Mouse (Mus musculus) left cerebral cortex, postnatal 25 days (tissue): Measurements from ENCODE around the gene C3ar1. TPM values are rescaled to one million over a fixed set of nuclear protein-coding genes. Genes with fewer than 3 reads are reported as not detected.
A peak's percentile ranks its signal among the peaks of the same experiment; 100 is the strongest.

Experiments used
- DNase-seq, 2 experiments: peaks; one replicate each; pipeline ENCODE4 v3.0.0; 2022; ENCODE audit warnings: low spot score in 2 of 2, mixed read lengths in 1 of 2
- intact Hi-C: fragments of 180-260 bp; cut with DNase I; formaldehyde crosslinking; loops from one replicate; pipeline ENCODE4 v1.15.1; 2025
- microRNA-seq, 2 experiments: library from miRNA; unstranded; fragments of <30 nt; microRNA quantifications; one replicate each; pipeline ENCODE4 v1.2.0; 2022
- total RNA-seq, 2 experiments: library from RNA; stranded (reverse); gene quantifications; 2 replicates each; pipeline ENCODE4 v1.2.3; 2021

Gene C3ar1
- total RNA-seq, 2 experiments from 2014 or later = 0.60 to 0.66 TPM

DNA sequence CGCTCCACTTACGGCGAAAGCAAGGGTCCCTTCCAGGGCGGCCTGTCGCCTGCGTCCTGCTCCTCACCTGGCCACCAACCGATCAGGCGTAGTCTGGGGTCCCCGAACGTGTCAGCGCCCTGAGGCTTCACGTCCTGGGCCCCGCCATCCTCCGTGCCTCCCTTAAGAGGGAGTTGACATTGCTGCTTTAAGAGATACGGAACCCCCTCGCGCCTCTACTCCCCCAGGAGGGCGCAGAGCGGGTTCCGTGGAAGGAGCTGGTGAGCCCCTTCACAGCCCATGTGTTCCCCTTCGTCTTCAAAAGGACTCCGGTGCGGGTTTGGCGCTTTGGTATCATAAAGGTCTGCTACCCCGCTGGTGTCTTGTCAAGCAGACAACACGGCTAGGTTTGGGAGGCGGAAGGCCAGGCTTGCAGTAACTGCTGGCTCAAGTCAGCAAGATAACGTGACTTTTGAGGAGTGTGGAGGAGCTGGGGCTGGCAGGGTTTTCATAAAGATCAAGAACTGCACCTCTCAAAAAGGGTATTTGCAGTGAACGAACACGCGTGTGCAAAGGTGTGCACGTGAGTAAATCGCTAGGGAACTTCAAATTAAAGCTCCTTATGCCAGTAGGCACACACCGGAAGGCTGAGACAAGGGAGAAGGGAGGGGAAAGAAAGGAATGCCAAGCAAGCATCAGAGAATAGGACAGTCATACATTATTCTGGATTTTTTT lies 54.0 kb downstream of the C3ar1 start:
- intact Hi-C loops = loop anchor here (1.0 to 5.0 kb wide), 4 partner anchors 8 to 70 kb away; partner anchors contain the start of gene Necap1
- DNase-seq = peak; percentile 47 to 51

DNA sequence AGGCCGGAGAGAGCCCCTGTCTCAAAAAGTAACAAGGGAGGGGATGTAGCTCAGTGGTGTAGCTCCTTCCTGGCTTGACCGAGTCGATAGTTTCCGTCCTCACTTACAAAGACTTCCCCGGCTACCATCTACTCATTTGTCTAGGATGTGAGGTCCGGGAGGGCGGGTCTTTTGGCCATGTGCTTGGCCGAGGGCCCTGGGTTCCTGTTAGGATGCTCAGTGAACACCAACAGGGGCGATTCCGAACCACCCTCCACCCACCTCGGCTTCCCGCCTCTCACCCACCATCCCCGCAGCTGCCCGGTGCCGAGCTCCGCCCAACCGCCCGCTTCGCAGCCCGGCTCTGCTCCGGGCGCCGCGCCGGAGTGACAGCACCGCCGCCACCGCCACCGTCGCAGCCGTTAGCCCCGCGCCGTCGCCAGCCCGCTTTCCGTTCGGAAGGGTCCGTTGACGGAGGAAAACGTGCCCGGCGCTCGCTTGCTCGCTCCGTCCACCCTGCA lies 54.6 kb downstream of the C3ar1 start, which contains the start of gene Slc2a3:
Slc2a3 (minus strand) TSS at position 340 of the 500 bp plus-strand sequence.
- DNase-seq = peak; percentile 68 to 70
- intact Hi-C loops = loop anchor here (1.0 to 5.0 kb wide), 4 partner anchors 9 to 71 kb away; partner anchors contain the start of gene Necap1

DNA sequence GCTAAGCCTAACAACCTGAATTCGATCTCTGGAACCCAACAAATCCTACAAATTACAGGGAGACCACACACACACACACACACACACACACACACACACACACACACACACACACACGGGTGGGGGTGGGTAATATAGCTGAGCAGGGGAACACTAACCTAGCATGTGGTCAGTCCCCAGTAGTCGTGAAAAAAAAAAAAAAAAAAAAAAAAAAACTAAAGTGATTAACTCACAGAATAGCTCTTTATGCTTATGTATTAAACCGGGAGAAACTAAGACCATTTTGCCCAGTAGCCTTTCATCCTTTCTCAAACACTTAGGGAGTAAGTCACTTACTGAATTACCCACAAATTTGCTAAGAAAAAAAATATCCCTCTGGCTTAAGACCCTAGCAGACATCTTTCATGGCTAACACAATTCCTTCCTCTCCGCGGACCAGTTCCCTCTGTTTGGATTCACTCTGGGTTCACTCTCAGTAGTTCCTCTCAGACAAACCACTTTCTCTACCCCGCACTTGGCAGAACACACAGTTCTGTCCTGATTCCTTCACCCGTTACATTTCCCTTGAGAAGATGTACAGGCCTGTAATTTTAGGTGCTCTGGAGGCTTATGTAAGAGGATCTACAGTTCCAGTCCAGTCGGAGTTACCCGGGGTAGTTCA lies 55.2 kb downstream of the C3ar1 start:
- peak; percentile 70 to 84 for DNase-seq

More for the DNA sequence above, 55.2 kb downstream of the C3ar1 start:
- intact Hi-C loops = loop anchor here (1.0 to 5.0 kb wide), 4 partner anchors 10 to 72 kb away; partner anchors contain the start of gene Necap1

Small RNA genes lying within 50 kb of the gene (microRNA-seq; reads per million reads assigned to microRNA genes)
- 0.67 to 0.99 reads per million in 2 experiments for gene Mir7231

Other genes starting within 250 kb of the C3ar1 start
- gene Gdf3, start 246.1 kb downstream of the C3ar1 start, total RNA-seq = not detected
- gene Dppa3, start 229.8 kb downstream of the C3ar1 start, total RNA-seq = not detected
- gene Nanog, start 148.7 kb downstream of the C3ar1 start, total RNA-seq = under 1 TPM in 1 of 2 experiments, not detected in 1; 0.16 TPM
- gene Slc2a3, start 54.5 kb downstream of the C3ar1 start, total RNA-seq = 100 to 1,000 TPM; 142 to 156 TPM
- 10 to 100 TPM; 27.1 to 28.6 TPM for gene Foxj2, start 36.2 kb downstream of the C3ar1 start, total RNA-seq
- 100 to 1,000 TPM; 188 to 202 TPM for gene Necap1, start 18.3 kb upstream of the C3ar1 start, total RNA-seq
- gene Clec4a1, start 65.7 kb upstream of the C3ar1 start, total RNA-seq = under 1 TPM; 0.55 to 0.76 TPM
- gene Clec4a3, start 96.4 kb upstream of the C3ar1 start, total RNA-seq = 1 to 10 TPM; 1.1 to 1.7 TPM
- gene Clec4a4, start 134.2 kb upstream of the C3ar1 start, total RNA-seq = not detected
- not detected for gene Clec4b1, start 193.8 kb upstream of the C3ar1 start, total RNA-seq